Mouse (Mus musculus) gastrocnemius, adult 2 months (tissue): ENCODE data around the gene Cux2. TPM values are rescaled to one million over a fixed set of nuclear protein-coding genes. Genes with fewer than 3 reads are reported as not detected.
A peak's percentile ranks its signal among the peaks of the same experiment; 100 is the strongest.

Experiments
- DNase-seq: peaks from one replicate; pipeline ENCODE4 v3.0.0; 2022
- H3K27ac ChIP-seq: fragments of 200-600 bp; 2 replicates; pipeline ENCODE4 v1.8.1; 2022; ENCODE audit warnings: mild to moderate bottlenecking
- H3K4me3 ChIP-seq: fragments of 200-600 bp; 2 replicates; pipeline ENCODE4 v1.8.1; 2022; ENCODE audit warnings: mild to moderate bottlenecking, moderate library complexity
- CTCF ChIP-seq: fragments of 200-600 bp; IDR thresholded peaks from 2 replicates; pipeline ENCODE4 v1.8.1; 2022; ENCODE audit warnings: antibody characterized with exemption, mild to moderate bottlenecking, moderate library complexity
- intact Hi-C: fragments of 180-260 bp; cut with DNase I; formaldehyde crosslinking; loops from one replicate; pipeline ENCODE4 v1.15.1; 2025
- total RNA-seq, 2 experiments: library from RNA; stranded (reverse); gene quantifications; 2 replicates each; pipeline ENCODE4 v1.2.3; 2021

Cux2 gene
- total RNA-seq, 2 experiments from 2014 or later, result 3.9 to 6.0 TPM

DNA sequence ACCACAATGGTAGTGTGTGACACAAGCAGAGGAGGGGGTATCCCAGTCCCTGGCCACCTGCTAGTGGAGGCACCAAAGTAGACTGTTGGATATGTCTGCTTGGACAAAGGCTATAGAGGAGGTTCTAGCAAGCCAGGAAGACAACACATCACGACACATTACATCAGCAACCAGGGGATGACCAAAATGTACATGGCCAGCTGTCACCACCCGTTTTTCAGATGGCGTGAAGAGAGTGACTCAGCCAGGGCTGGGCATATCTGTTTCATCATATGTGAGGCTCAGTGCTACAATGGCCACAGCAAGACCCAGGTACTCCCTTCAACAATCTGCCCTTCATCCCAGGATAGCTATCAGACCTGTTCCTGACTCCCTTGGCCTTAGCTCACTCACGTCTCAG, 133.1 kb downstream of the Cux2 start:
- no peak overlapping the region for H3K4me3 ChIP-seq
- DNase-seq, result no peak
- H3K27ac ChIP-seq, result no peak overlapping the region
- no peak for TF ChIP-seq CTCF
- intact Hi-C loops, result no loop called here

GRCm38 (mm10) chr5:121913999-121914398, 135.9 kb downstream of the Cux2 start:
- TF ChIP-seq CTCF, result no peak
- DNase-seq, result no peak
- Histone ChIP-seq H3K27ac (no peak overlapping the region), H3K4me3 (no peak overlapping the region)
- intact Hi-C loops, result no loop called here

GRCm38 (mm10) chr5:121909226-121909985, 140.5 kb downstream of the Cux2 start:
- Histone ChIP-seq H3K27ac (no peak overlapping the region), H3K4me3 (no peak overlapping the region)
- intact Hi-C loops, result no loop called here
- no peak for TF ChIP-seq CTCF
- DNase-seq, result no peak

DNA sequence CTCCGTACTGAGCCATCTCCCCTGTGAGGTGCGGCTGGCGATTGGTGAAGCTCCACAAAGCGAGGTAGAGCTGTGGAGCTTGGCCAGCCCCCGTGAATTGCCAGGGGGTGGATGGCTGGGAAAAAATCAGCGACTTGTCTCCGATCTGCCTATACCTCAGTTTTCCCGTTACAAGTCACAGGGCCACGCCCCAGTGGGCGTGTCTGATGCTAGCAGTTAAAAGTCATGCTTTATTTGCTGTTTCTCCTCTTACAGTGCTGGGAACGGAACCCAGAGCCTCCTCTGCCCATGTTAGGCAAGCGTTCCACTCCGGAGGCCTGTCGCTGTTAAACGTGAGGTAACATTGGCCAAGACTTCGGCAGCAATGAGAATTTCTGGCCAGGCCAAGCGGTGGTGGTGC, 144.2 kb downstream of the Cux2 start:
- Histone ChIP-seq H3K4me3 (no peak overlapping the region), H3K27ac (no peak overlapping the region)
- no peak for TF ChIP-seq CTCF
- intact Hi-C loops, result no loop called here
- no peak for DNase-seq

GRCm38 (mm10) chr5:121904799-121905198, 145.1 kb downstream of the Cux2 start:
- no peak overlapping the region for H3K27ac ChIP-seq
- no peak overlapping the region for H3K4me3 ChIP-seq
- intact Hi-C loops, result no loop called here
- TF ChIP-seq CTCF, result no peak
- no peak for DNase-seq

DNA sequence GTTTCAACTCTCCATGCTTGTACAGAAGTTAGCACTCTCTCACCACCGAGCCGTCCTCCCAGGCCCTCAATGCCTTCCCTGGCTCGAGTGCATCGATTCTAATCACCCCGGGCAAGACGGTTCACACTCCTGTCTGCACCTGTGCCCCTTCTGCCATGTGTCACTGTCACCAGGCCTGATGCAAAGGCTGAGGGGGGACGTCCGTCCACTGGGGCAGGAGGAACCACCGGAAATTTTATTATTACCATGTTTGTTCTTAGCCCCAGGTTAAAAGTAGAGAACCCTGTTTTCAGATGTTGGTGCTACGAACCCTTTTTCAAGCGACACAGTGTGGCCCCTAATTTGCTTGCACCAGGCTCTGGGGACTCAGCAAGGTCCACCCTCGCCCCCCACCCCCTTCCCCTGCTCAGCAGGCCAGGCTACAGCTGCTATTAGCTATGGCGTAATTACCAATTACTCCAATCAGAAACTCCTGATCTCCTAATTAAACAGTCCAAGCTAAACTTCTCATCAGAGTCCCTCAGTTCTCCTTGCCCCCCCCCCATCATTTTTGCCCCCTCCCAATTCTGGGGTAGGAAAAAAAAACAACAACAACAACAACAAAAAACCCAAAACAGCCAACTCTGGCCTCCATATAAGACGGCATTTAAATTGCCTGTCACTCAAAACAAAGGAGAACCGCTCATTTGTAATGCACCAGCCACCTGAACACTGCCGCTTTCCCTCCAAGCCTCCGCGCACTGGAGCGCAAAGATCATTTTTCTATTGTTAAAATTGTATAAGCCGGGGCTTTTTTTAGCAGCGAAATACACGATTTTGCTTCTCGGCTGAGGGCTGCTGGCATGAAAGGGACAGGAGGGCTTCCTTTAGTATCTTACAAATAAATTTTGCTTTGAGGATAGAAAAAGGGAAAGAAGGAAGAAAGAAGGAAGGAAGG, 146.8 kb downstream of the Cux2 start:
- intact Hi-C loops, result no loop called here
- no peak for TF ChIP-seq CTCF
- no peak overlapping the region for H3K27ac ChIP-seq
- DNase-seq, result no peak
- H3K4me3 ChIP-seq, result no peak overlapping the region

GRCm38 (mm10) chr5:121895117-121895756, 154.7 kb downstream of the Cux2 start:
- Histone ChIP-seq H3K4me3 (peak overlapping the region; percentile 58), H3K27ac (peak overlapping the region; percentile 16; the same call in 1 of the 2 replicates)
- no peak for TF ChIP-seq CTCF
- DNase-seq, result no peak
- intact Hi-C loops, result no loop called here

- no peak for TF ChIP-seq CTCF
- Histone ChIP-seq H3K27ac (no peak overlapping the region), H3K4me3 (no peak overlapping the region)
- DNase-seq, result no peak
- intact Hi-C loops, result loop anchor here (5.0 kb wide), 2 partner anchors 163 to 193 kb away; no protein-coding TSS in a partner anchor
Observed at GRCm38 (mm10) chr5:121894647-121895046, 155.3 kb downstream of the Cux2 start.

DNA sequence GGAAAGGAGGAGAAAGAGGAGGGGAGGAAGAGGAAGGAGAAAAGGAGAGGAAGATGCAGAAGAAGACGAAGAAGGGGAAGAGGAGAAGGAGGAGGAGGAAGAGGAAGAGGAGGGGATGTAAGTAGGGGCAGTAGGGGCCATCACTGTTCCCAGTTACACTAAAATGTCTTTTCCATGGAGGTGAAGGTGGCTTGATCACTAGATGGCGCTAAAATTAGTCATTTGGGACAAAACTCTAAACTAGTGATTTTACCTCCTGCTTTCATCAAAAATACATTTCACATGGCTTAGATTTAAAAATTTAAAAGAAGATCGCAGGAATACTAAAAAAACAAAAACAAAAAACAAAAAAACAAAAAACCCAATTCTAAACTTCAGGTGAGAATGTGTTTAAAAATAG, 156.3 kb downstream of the Cux2 start:
- DNase-seq, result no peak
- intact Hi-C loops, result loop anchor here (5.0 kb wide), 2 partner anchors 164 to 194 kb away; no protein-coding TSS in a partner anchor
- H3K27ac ChIP-seq, result no peak overlapping the region
- no peak overlapping the region for H3K4me3 ChIP-seq
- TF ChIP-seq CTCF, result peak; percentile 63

- Histone ChIP-seq H3K4me3 (no peak overlapping the region), H3K27ac (no peak overlapping the region)
- DNase-seq, result no peak
- no peak for TF ChIP-seq CTCF
- intact Hi-C loops, result loop anchor here (5.0 kb wide), 2 partner anchors 165 to 195 kb away; no protein-coding TSS in a partner anchor
Observed at GRCm38 (mm10) chr5:121892281-121892680, 157.6 kb downstream of the Cux2 start.

DNA sequence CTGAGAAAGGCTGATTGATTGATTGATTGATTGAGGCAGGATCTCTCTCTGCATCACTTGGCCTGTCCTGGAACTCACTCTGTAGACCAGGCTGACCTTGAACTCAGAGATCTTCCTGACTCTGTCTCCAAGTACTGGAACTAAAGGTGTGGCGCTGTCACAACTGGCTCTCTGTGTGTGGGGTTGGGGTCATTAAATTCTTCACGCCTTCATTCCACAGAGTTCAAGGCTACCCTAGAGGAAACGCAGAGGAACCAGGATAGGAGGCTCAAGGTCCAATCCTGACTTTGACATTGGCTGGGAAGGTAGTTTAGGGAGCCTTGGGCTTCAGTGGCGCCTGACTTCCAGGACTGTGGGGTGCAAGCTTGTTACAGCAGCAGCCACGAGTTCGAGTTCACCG, 159.0 kb downstream of the Cux2 start:
- no peak overlapping the region for H3K27ac ChIP-seq
- no peak for DNase-seq
- H3K4me3 ChIP-seq, result no peak overlapping the region
- TF ChIP-seq CTCF, result no peak
- intact Hi-C loops, result loop anchor here (5.0 kb wide), 2 partner anchors 166 to 196 kb away; no protein-coding TSS in a partner anchor

- intact Hi-C loops, result loop anchor here (5.0 kb wide), 2 partner anchors 167 to 197 kb away; no protein-coding TSS in a partner anchor
- Histone ChIP-seq H3K27ac (no peak overlapping the region), H3K4me3 (no peak overlapping the region)
- TF ChIP-seq CTCF, result no peak
- no peak for DNase-seq
Observed at GRCm38 (mm10) chr5:121889819-121890362, 160.0 kb downstream of the Cux2 start.
